Mouse (Mus musculus) heart, postnatal 25 days (tissue): ENCODE data around the gene Rpl27a. TPM values are rescaled to one million over a fixed set of nuclear protein-coding genes. Genes with fewer than 3 reads are reported as not detected.
A peak's percentile ranks its signal among the peaks of the same experiment; 100 is the strongest.

Experiments used
- DNase-seq: peaks from one replicate; pipeline ENCODE4 v3.0.0; 2022; ENCODE audit warnings: low spot score
- intact Hi-C: fragments of 180-260 bp; cut with DNase I; formaldehyde crosslinking; loops from one replicate; pipeline ENCODE4 v1.15.1; 2025
- total RNA-seq, 2 experiments: library from RNA; stranded (reverse); gene quantifications; 2 replicates each; pipeline ENCODE4 v1.2.3; 2021

Gene Rpl27a
- total RNA-seq: 100 to 1,000 TPM in 1 of 2 experiments, 10 to 100 TPM in 1; 95.9 to 104 TPM

GRCm38 (mm10) chr7:109518838-109519696 lies at the start of gene Rpl27a:
TSS of gene Rpl27a (plus strand) at chr7:109519147.
- intact Hi-C loops: loop anchor here (2.0 to 5.0 kb wide), 2 partner anchors 50 to 77 kb away; no protein-coding TSS in a partner anchor

GRCm38 (mm10) chr7:109470700-109471099 lies 48.2 kb upstream of the Rpl27a start:
- no peak for DNase-seq
- intact Hi-C loops: no loop called here

More at GRCm38 (mm10) chr7:109518838-109519696, at the start of gene Rpl27a:
- DNase-seq: peak; percentile 97

- DNase-seq: no peak
- intact Hi-C loops: no loop called here
These were observed 41.0 kb upstream of the Rpl27a start for GRCm38 (mm10) chr7:109477926-109478325.

- DNase-seq: no peak
- intact Hi-C loops: no loop called here
These were observed 38.2 kb upstream of the Rpl27a start for GRCm38 (mm10) chr7:109480765-109481197.

GRCm38 (mm10) chr7:109484221-109484620 lies 34.7 kb upstream of the Rpl27a start:
- DNase-seq: no peak
- intact Hi-C loops: no loop called here

GRCm38 (mm10) chr7:109492616-109493318 lies 26.2 kb upstream of the Rpl27a start:
- no peak for DNase-seq
- intact Hi-C loops: no loop called here

GRCm38 (mm10) chr7:109493319-109494316 lies 25.3 kb upstream of the Rpl27a start:
- intact Hi-C loops: no loop called here
- no peak for DNase-seq

- intact Hi-C loops: no loop called here
- DNase-seq: no peak
These were observed 21.4 kb upstream of the Rpl27a start for GRCm38 (mm10) chr7:109497507-109497906.

GRCm38 (mm10) chr7:109507119-109507518 lies 11.8 kb upstream of the Rpl27a start:
- intact Hi-C loops: no loop called here
- DNase-seq: no peak

- intact Hi-C loops: no loop called here
- DNase-seq: no peak
These were observed 11.4 kb upstream of the Rpl27a start for GRCm38 (mm10) chr7:109507572-109507971.

GRCm38 (mm10) chr7:109508034-109508433 lies 10.9 kb upstream of the Rpl27a start, which contains the start of gene Trim66:
TSS of gene Trim66 (minus strand) at chr7:109508134.
- intact Hi-C loops: no loop called here
- DNase-seq: no peak

- intact Hi-C loops: no loop called here
- DNase-seq: no peak
These were observed 8.1 kb upstream of the Rpl27a start for GRCm38 (mm10) chr7:109510799-109511198.

- intact Hi-C loops: no loop called here
- no peak for DNase-seq
These were observed 7.1 kb upstream of the Rpl27a start for GRCm38 (mm10) chr7:109511838-109512237.

GRCm38 (mm10) chr7:109516500-109516899 lies 2.4 kb upstream of the Rpl27a start:
- no peak for DNase-seq
- intact Hi-C loops: loop anchor here (5.0 kb wide), 1 partner anchor 74 kb away; no protein-coding TSS in a partner anchor

GRCm38 (mm10) chr7:109518036-109518681 lies 788 bp upstream of the Rpl27a start:
- intact Hi-C loops: loop anchor here (2.0 to 5.0 kb wide), 2 partner anchors 49 to 76 kb away; no protein-coding TSS in a partner anchor
- DNase-seq: no peak

- DNase-seq: no peak
- intact Hi-C loops: loop anchor here (2.0 to 5.0 kb wide), 2 partner anchors 51 to 78 kb away; no protein-coding TSS in a partner anchor
These were observed 989 bp downstream of the Rpl27a start for GRCm38 (mm10) chr7:109519936-109520335.

GRCm38 (mm10) chr7:109522084-109522483 lies 3.1 kb downstream of the Rpl27a start:
- intact Hi-C loops: no loop called here
- DNase-seq: no peak

- intact Hi-C loops: no loop called here
- DNase-seq: no peak
These were observed 4.4 kb downstream of the Rpl27a start for GRCm38 (mm10) chr7:109523304-109523703.
